Mouse (Mus musculus) adrenal gland, postnatal 10 days (tissue): Measurements from ENCODE around the gene Rpl18. TPM values are rescaled to one million over a fixed set of nuclear protein-coding genes. Genes with fewer than 3 reads are reported as not detected.
A peak's percentile ranks its signal among the peaks of the same experiment; 100 is the strongest.

Source experiments
- DNase-seq: peaks from one replicate; pipeline ENCODE4 v3.0.0; 2021; ENCODE audit warnings: mixed read lengths
- total RNA-seq, 2 experiments: library from RNA; stranded (reverse); gene quantifications; 2 replicates each; pipeline ENCODE4 v1.2.3; 2021

Rpl18 gene
- total RNA-seq, 2 experiments from 2014 or later: 1,029 to 1,042 TPM

DNA sequence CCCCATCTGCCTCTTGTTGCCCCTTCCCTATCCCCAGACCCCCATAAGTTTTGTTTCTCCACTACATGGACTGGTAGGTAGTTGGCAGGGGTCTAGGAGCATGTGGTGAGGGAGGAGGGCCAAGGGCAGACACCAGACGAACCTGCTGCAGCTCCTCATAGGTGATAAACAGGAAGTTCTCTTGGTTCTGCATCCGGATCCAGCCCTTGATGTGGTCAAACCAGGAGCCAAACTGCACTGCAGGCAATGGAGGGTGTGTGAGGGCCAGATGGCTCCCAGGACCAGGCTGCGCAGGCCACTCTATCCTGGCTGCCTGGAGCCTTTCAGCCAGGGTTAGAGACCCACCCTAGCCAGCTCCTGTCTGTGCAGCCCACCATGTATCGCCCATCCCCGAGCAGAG lies 18.2 kb downstream of the Rpl18 start:
- DNase-seq: no peak

- peak; percentile 86 for DNase-seq
Observed at GRCm38 (mm10) chr7:45739162-45739763, 24.0 kb downstream of the Rpl18 start.

DNA sequence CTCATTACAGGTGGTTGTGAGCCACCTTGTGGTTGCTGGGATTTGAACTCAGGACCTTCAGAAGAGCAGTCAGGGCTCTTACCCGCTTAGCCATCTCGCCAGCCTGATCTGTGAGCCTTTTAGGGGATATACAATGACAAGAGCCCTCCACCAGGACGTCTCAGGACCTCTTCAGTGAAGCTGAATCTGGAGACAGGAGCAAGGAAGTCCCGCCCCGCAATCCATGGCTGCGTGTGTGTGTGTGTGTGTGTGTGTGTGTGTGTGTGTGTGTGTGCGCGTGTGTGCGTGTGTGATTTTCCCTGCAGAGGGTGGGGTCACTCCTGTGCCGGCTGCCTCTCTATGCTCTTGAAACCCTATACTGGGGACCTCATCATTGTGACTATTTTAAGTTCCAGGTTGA lies 24.6 kb downstream of the Rpl18 start:
- DNase-seq: no peak

DNA sequence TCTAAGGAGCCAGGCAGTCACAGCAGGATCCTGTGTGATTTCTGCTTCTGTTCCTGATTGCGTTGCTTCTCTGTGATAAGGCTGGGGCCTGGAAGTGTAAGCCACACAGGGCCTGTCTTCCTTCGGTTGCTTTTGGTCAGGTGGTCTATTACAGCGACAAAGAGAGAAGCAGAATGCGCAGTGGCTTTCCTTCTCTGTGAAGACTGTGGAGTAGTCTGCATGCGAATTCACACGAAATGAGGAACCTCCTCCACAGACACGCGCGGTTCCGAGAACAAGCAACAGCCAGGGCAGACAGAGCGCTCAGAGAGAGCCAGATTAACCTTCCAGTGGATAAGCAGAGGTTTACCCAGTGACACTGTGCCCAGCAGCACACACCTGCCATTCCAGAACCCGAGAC lies 26.1 kb downstream of the Rpl18 start:
- no peak for DNase-seq

GRCm38 (mm10) chr7:45741777-45742176 lies 26.5 kb downstream of the Rpl18 start:
- DNase-seq: no peak

DNA sequence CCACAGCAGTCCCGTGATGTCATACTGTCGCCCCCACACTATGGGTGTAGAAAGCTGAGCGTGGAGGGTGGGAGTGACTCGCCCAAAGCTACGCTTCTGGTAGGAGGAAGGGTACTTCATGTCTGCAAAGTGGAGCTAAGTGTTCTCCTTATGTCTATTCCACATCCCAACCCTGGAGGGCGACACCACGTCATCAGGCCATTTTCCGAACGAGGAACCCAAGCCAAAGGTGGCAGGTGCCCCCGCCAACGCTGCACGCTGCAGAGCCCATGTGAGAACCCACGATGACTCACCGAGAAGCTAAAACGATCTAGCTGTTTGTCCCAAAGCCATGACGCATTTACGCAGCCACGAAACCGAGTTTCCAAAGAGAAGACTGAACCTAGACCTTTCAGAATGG lies 27.1 kb downstream of the Rpl18 start:
- DNase-seq: no peak

DNA sequence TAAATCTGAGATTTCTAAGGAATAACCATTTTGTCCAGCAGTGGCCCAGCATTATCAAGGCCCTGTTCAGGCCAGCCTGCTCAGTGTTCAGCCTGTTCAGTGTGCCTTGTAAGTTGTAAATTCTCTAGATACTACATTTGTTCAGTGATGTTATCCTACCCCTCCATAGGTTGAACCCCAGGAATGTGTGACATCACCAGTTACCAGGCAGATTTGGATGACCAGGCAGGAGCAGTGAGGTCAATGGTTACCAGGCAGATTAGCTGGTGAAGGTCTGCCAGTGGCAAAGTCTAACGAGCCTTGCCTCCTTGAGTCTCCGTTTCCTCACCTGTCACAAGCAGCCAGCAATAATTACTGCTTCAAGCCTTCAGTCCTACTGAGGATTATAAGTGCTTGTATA lies 29.1 kb downstream of the Rpl18 start:
- peak; percentile 88 for DNase-seq

DNA sequence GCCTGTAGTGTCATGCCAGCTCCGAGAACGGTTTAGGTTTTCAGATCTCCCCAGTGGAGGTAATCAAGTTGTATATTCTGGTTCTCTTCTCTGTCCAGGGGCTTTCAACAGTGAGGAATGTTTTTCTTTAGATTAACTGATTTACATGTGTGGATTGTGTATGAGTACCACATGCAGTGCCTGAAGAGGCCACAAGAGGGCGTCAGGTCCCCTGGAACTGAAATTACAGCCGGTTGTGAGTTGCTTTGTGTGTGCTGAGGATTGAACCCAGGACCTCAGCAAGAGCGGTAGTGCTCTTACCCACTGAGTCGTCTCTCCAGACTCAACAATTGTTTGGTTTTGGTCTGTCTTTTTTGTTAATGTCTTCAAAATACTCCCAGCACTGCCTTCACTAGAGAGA lies 31.3 kb downstream of the Rpl18 start:
- no peak for DNase-seq

DNA sequence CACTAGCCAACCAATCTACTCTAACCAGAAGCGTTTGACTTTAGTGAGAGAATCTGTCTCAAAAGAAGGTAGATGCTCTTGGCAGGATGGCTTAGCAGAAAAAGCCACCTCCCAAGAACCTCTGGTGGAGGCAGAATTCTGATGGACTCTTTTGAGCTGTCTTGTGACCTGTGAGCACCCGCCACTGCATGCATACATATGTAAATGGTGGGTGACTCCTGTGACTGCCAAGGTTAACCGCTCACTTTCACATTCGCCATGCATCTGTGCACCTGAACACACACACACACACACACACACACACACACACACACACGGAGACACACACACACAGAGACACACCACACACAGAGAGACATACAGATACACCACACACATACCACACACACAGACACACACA lies 32.2 kb downstream of the Rpl18 start:
- no peak for DNase-seq

GRCm38 (mm10) chr7:45748110-45748509 lies 32.9 kb downstream of the Rpl18 start:
- no peak for DNase-seq

GRCm38 (mm10) chr7:45749401-45749800 lies 34.1 kb downstream of the Rpl18 start:
- DNase-seq: no peak

DNA sequence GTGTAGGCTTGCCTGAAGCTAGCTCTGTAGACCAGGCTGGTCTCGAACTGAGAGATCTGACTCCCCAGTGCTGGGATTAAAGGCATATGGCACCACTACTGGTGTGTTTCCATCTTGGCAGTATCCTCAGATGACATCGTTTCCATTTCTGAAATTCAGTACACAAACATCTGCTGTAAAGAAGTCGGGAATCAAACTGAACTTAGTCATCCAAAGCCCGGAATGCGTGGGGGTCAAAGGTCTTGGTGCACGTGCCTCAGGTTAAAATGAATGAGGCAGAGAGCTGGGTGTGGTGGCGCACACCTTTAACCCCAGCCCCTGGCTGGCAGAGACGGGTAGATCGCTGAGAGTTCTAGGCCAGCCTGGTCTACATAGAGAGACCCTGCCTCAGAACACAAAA lies 34.9 kb downstream of the Rpl18 start:
- DNase-seq: no peak

DNA sequence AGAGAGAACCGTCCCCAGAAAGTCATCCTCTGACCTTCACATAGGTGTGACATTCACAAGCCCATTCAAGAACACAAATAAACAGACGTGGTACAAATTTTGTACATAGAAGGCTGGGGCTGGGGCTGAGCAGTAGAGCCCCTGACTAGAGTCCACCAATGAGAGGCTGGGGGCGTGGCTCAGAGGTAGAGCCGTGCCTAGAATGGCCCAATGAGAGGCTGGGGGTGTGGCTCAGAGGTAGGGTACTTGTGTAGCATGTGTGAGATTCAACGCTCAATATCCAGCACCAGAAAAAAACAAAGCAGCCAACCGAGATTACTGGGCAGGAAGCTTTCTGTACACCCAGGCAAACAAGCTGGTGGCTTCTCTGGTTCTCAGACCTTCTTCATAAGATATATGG lies 40.4 kb downstream of the Rpl18 start:
- no peak for DNase-seq

DNA sequence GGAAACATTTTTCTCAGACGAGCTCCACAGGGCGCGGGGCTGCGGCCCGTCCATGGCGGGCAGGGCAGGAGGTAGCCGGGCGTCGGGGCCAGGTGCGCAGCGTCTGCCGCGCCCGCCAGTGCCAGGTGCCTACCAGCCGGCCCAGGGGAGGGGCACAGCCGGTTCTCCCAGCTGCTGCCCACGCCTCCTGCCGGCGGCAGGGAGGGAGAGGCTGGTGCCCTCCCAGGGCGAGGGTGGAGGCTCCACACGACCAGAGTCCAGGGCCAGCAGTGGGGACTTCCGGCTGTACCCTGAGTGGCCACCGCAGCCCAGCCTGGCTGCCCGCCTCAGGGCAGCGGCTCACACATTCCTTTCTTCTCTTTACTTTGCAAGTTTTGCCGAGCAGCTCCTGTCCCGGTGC lies 44.1 kb downstream of the Rpl18 start:
- DNase-seq: no peak

DNA sequence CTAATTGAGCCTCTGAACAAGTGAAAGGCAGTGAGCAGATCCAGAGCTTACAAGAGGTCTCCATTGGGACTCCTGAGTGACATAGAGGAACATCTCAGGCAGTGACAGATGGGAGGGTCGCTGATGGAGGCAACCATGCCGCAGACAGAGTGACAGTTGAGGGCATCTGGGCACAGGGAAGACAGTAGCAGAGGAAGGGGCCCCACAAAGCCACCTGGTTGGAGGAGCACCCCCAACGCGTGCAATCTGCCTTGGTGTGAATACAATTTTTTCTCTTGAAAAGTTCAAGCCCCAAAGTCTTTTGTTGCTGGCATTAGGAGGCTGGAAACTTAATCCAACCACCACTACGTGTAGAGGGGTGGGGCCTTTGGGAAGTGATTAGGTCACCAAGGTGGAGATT lies 44.9 kb downstream of the Rpl18 start:
- no peak for DNase-seq

GRCm38 (mm10) chr7:45765995-45766394 lies 50.7 kb downstream of the Rpl18 start:
- DNase-seq: no peak

GRCm38 (mm10) chr7:45766764-45767163 lies 51.5 kb downstream of the Rpl18 start:
- DNase-seq: no peak

DNA sequence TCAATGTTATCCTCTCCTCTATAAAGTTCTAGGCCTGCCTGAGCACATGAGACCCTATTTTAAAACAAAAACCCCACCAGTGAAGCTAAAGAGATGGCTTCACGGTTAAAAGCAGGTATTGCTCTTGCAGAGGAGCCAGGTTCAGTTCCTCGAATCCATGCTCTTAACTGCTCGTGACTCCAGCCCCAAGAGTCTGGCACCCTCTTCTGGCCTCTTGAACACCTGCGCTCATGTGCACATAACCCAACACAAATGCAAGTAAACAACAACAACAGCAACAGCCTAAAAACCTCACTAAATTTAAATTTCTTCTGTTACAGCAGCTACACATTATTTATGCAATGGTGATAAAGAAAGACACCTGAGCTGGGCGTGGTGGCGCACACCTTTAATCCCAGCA lies 52.2 kb downstream of the Rpl18 start:
- no peak for DNase-seq

Other genes starting within 250 kb of the Rpl18 start
- gene Bax, start 248.6 kb upstream of the Rpl18 start, total RNA-seq: 10 to 100 TPM; 52.7 to 53.6 TPM
- under 1 TPM; 0.64 to 0.69 TPM for gene Tulp2, start 233.6 kb upstream of the Rpl18 start, total RNA-seq
- 10 to 100 TPM; 26.0 to 27.9 TPM for gene Gm45808, start 228.6 kb upstream of the Rpl18 start, total RNA-seq
- 10 to 100 TPM; 42.4 to 47.3 TPM for gene Dhdh, start 226.7 kb upstream of the Rpl18 start, total RNA-seq
- gene Nucb1, start 205.1 kb upstream of the Rpl18 start, total RNA-seq: 100 to 1,000 TPM; 175 to 201 TPM
- gene Ppp1r15a, start 189.2 kb upstream of the Rpl18 start, total RNA-seq: 10 to 100 TPM; 28.0 to 48.2 TPM
- gene Plekha4, start 189.1 kb upstream of the Rpl18 start, total RNA-seq: 1 to 10 TPM; 5.4 to 9.2 TPM
- gene Hsd17b14, start 160.6 kb upstream of the Rpl18 start, total RNA-seq: 1 to 10 TPM in 1 of 2 experiments, under 1 TPM in 1; 0.93 to 1.4 TPM
- gene Bcat2, start 145.3 kb upstream of the Rpl18 start, total RNA-seq: 100 to 1,000 TPM; 114 to 118 TPM
- 10 to 100 TPM in 1 of 2 experiments, 1 to 10 TPM in 1; 1.3 to 21.9 TPM for gene Fgf21, start 100.0 kb upstream of the Rpl18 start, total RNA-seq
- gene Fut1, start 98.2 kb upstream of the Rpl18 start, total RNA-seq: under 1 TPM in 1 of 2 experiments, not detected in 1; 0.21 TPM
- under 1 TPM; 0.39 to 0.73 TPM for gene Izumo1, start 93.6 kb upstream of the Rpl18 start, total RNA-seq
- gene Rasip1, start 88.0 kb upstream of the Rpl18 start, total RNA-seq: 10 to 100 TPM; 35.6 to 37.9 TPM
- gene Mamstr, start 75.5 kb upstream of the Rpl18 start, total RNA-seq: 10 to 100 TPM in 1 of 2 experiments, 1 to 10 TPM in 1; 8.3 to 13.2 TPM
- gene Fut2, start 49.1 kb upstream of the Rpl18 start, total RNA-seq: not detected
- gene Ntn5, start 31.4 kb upstream of the Rpl18 start, total RNA-seq: under 1 TPM in 1 of 2 experiments, not detected in 1; 0.39 TPM
- gene Sec1, start 21.1 kb upstream of the Rpl18 start, total RNA-seq: under 1 TPM; 0.21 to 0.30 TPM
- gene Car11, start 15.6 kb upstream of the Rpl18 start, total RNA-seq: 10 to 100 TPM in 1 of 2 experiments, 1 to 10 TPM in 1; 7.6 to 14.5 TPM
- 10 to 100 TPM; 21.4 to 62.3 TPM for gene Dbp, start 10.4 kb upstream of the Rpl18 start, total RNA-seq
- 10 to 100 TPM; 28.0 to 28.8 TPM for gene Sphk2, start 2.5 kb downstream of the Rpl18 start, total RNA-seq
- under 1 TPM; 0.27 to 0.33 TPM for gene Fam83e, start 5.8 kb downstream of the Rpl18 start, total RNA-seq
- gene Spaca4, start 10.4 kb downstream of the Rpl18 start, total RNA-seq: not detected
- gene Lmtk3, start 68.3 kb downstream of the Rpl18 start, total RNA-seq: 1 to 10 TPM; 4.2 to 8.3 TPM
- under 1 TPM; 0.39 to 0.45 TPM for gene Sult2b1, start 69.2 kb downstream of the Rpl18 start, total RNA-seq
- 100 to 1,000 TPM in 1 of 2 experiments, 10 to 100 TPM in 1; 88.5 to 107 TPM for gene Cyth2, start 99.1 kb downstream of the Rpl18 start, total RNA-seq
- gene Kcnj14, start 109.3 kb downstream of the Rpl18 start, total RNA-seq: under 1 TPM; 0.24 to 0.51 TPM
- gene Grwd1, start 115.5 kb downstream of the Rpl18 start, total RNA-seq: 10 to 100 TPM; 23.7 to 27.5 TPM
- gene Kdelr1, start 157.3 kb downstream of the Rpl18 start, total RNA-seq: 100 to 1,000 TPM; 126 to 132 TPM
- 1 to 10 TPM in 1 of 2 experiments, under 1 TPM in 1; 0.72 to 1.2 TPM for gene Grin2d, start 162.9 kb downstream of the Rpl18 start, total RNA-seq
- under 1 TPM in 1 of 2 experiments, not detected in 1; 0.30 TPM for gene Syngr4, start 181.3 kb downstream of the Rpl18 start, total RNA-seq
- gene Tmem143, start 181.5 kb downstream of the Rpl18 start, total RNA-seq: 10 to 100 TPM; 85.8 to 88.1 TPM
- 100 to 1,000 TPM; 156 to 158 TPM for gene Emp3, start 205.9 kb downstream of the Rpl18 start, total RNA-seq
- 1 to 10 TPM; 6.1 to 7.2 TPM for gene Ccdc114, start 208.6 kb downstream of the Rpl18 start, total RNA-seq